Mouse (Mus musculus): ENCODE measurements at regions not wholly inside any gene's neighbourhood (a gene's known extent, or its start where the extent isn't known, plus 50 kb on each side); places are given as distances from the start of the nearest gene placed in this dataset.
"Not testable (repeated sequence)": the region's sequence is repeated elsewhere in the genome, so short reads cannot be mapped to it uniquely, and the experiment has no call there.

GRCm38 (mm10) chr9:80848190-80848589 lies 382.9 kb upstream of the Impg1 start:
- WGBS: 56% methylated on average over 3 of the region's 3 CpGs
- Histone ChIP-seq H3K4me3 (ENCODE audit: low read depth, low read length) (no peak overlapping the region), H3K27ac (ENCODE audit: low read depth, low read length) (no peak overlapping the region), H3K4me1 (ENCODE audit: control insufficient read depth, insufficient read depth, low read length) (no peaks in the 10 kb centered on the region), H3K9ac (ENCODE audit: low read length) (no peak overlapping the region), H3K27me3 (ENCODE audit: control insufficient read depth, insufficient read depth, low read length) (no peaks in the 10 kb centered on the region), H3K36me3 (ENCODE audit: control insufficient read depth, insufficient read depth, low read length) (no peaks in the 10 kb centered on the region), H3K9me3 (ENCODE audit: control insufficient read depth, low read length) (no peaks in the 10 kb centered on the region), H3K4me2 (no peak overlapping the region)
- DNase-seq (ENCODE audit: low spot score, missing footprints) (peak; percentile 57), ATAC-seq (ENCODE audit: low FRiP score) (no peak)

DNA sequence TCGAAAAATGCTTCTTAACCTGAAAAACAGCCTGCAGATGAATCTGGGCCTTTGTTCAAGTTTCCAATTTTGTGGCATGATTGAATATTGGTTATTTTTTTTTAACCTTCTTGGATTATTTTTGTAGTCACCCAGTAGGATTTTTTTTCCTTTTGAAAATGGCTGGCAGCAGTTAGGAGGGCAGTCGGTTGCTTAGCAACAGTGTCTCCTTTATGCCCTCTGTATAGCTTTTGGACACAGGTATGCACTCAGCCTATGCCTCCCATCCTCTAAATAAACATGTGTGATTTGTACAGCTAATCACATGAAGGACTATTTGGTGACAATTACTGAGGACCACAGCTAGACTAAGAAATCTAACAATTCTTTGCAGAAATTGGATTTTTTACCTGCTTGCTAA lies 367.5 kb upstream of the Impg1 start:
- Histone ChIP-seq H3K4me1 (ENCODE audit: control insufficient read depth, insufficient read depth, low read length) (no peaks in the 10 kb centered on the region), H3K9me3 (ENCODE audit: control insufficient read depth, low read length) (no peaks in the 10 kb centered on the region), H3K27me3 (ENCODE audit: control insufficient read depth, insufficient read depth, low read length) (no peaks in the 10 kb centered on the region), H3K36me3 (ENCODE audit: control insufficient read depth, insufficient read depth, low read length) (no peaks in the 10 kb centered on the region), H3K27ac (ENCODE audit: low read depth, low read length) (no peak overlapping the region), H3K4me3 (ENCODE audit: low read depth, low read length) (no peak overlapping the region), H3K4me2 (no peak overlapping the region), H3K9ac (ENCODE audit: low read length) (no peak overlapping the region)
- no peak for ATAC-seq (ENCODE audit: low FRiP score)
- DNase-seq (ENCODE audit: low spot score, missing footprints): peak; percentile 67
- 85% methylated on average over 2 of the region's 2 CpGs for WGBS

GRCm38 (mm10) chr9:80825346-80825745 lies 360.1 kb upstream of the Impg1 start:
- WGBS: 77% methylated on average over 1 of the region's 1 CpGs
- Histone ChIP-seq H3K4me1 (ENCODE audit: control insufficient read depth, insufficient read depth, low read length) (no peaks in the 10 kb centered on the region), H3K4me3 (ENCODE audit: low read depth, low read length) (no peak overlapping the region), H3K9me3 (ENCODE audit: control insufficient read depth, low read length) (no peaks in the 10 kb centered on the region), H3K27ac (ENCODE audit: low read depth, low read length) (no peak overlapping the region), H3K9ac (ENCODE audit: low read length) (no peak overlapping the region), H3K27me3 (ENCODE audit: control insufficient read depth, insufficient read depth, low read length) (no peaks in the 10 kb centered on the region), H3K36me3 (ENCODE audit: control insufficient read depth, insufficient read depth, low read length) (no peaks in the 10 kb centered on the region), H3K4me2 (no peak overlapping the region)
- DNase-seq (ENCODE audit: low spot score, missing footprints): no peak
- ATAC-seq (ENCODE audit: low FRiP score): no peak

DNA sequence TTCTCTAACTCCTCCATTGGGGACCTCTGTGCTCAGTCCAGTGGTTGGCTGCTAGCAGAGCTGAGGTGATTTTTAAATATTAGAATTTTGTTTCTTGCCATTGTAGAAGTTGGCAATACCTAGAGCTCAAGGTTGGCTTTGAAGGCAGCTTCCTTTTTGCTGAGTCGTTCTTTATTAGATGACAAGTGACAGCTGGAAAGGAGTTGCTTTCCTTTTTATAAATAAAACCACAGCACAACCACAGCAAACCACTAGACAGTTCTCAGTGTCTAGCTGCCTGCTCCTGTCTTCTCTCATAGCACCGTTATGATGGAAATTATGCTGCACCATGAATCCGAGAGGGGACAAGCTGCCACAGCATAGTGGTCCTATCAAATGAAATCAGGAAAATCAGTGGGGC lies 354.8 kb upstream of the Impg1 start:
- Histone ChIP-seq H3K36me3 (ENCODE audit: control insufficient read depth, insufficient read depth, low read length) (no peaks in the 10 kb centered on the region), H3K9me3 (ENCODE audit: control insufficient read depth, low read length) (no peaks in the 10 kb centered on the region), H3K4me3 (ENCODE audit: low read depth, low read length) (no peak overlapping the region), H3K4me2 (no peak overlapping the region), H3K9ac (ENCODE audit: low read length) (no peak overlapping the region), H3K27ac (ENCODE audit: low read depth, low read length) (no peak overlapping the region), H3K4me1 (ENCODE audit: control insufficient read depth, insufficient read depth, low read length) (no peaks in the 10 kb centered on the region), H3K27me3 (ENCODE audit: control insufficient read depth, insufficient read depth, low read length) (no peaks in the 10 kb centered on the region)
- no peak for ATAC-seq (ENCODE audit: low FRiP score)
- WGBS: 88% methylated on average over 3 of the region's 3 CpGs
- DNase-seq (ENCODE audit: low spot score, missing footprints): no peak

DNA sequence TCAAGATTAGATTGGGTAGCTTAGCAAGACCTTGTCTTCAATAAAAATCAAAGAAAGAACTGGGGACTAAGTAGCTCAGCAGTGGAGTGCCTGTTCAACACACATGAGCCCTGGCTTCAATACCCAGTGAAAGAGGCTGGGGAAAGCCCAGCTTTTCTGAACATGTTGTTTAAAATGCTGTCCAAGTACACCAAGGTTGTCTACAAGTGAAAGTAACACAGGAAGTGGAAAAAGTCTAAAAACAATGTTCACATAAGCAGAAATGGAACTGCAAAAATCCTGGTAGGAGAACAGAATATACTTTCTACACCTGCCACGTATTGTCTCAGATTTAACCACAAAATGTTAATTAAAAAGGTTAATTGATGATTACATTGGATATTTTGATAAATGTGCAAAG lies 353.8 kb upstream of the Impg1 start:
- Histone ChIP-seq H3K4me1 (ENCODE audit: control insufficient read depth, insufficient read depth, low read length) (no peaks in the 10 kb centered on the region), H3K4me2 (no peak overlapping the region), H3K36me3 (ENCODE audit: control insufficient read depth, insufficient read depth, low read length) (no peaks in the 10 kb centered on the region), H3K4me3 (ENCODE audit: low read depth, low read length) (no peak overlapping the region), H3K27me3 (ENCODE audit: control insufficient read depth, insufficient read depth, low read length) (no peaks in the 10 kb centered on the region), H3K27ac (ENCODE audit: low read depth, low read length) (no peak overlapping the region), H3K9ac (ENCODE audit: low read length) (no peak overlapping the region), H3K9me3 (ENCODE audit: control insufficient read depth, low read length) (no peaks in the 10 kb centered on the region)
- ATAC-seq (ENCODE audit: low FRiP score): no peak
- peak; percentile 10 for DNase-seq (ENCODE audit: low spot score, missing footprints)
- WGBS: 93% methylated on average over 1 of the region's 1 CpGs

- 92% methylated on average over 6 of the region's 6 CpGs for whole genome bisulfite sequencing
- not testable (repeated sequence) for ATAC-seq (ENCODE audit: low FRiP score); H3K4me1 ChIP-seq (ENCODE audit: control insufficient read depth, insufficient read depth, low read length); H3K4me2 ChIP-seq; H3K27me3 ChIP-seq (ENCODE audit: control insufficient read depth, insufficient read depth, low read length); DNase-seq (ENCODE audit: low spot score, missing footprints); H3K9me3 ChIP-seq (ENCODE audit: control insufficient read depth, low read length); H3K27ac ChIP-seq (ENCODE audit: low read depth, low read length); H3K9ac ChIP-seq (ENCODE audit: low read length); H3K4me3 ChIP-seq (ENCODE audit: low read depth, low read length); H3K36me3 ChIP-seq (ENCODE audit: control insufficient read depth, insufficient read depth, low read length)
Measured at GRCm38 (mm10) chr9:80813921-80814320, 348.6 kb upstream of the Impg1 start.

GRCm38 (mm10) chr9:80791523-80791922 lies 326.2 kb upstream of the Impg1 start:
- DNase-seq (ENCODE audit: low spot score, missing footprints) (no peak), ATAC-seq (ENCODE audit: low FRiP score) (no peak)
- no peaks in the 10 kb centered on the region for H3K36me3 ChIP-seq (ENCODE audit: control insufficient read depth, insufficient read depth, low read length)
- no peak overlapping the region for H3K27ac ChIP-seq (ENCODE audit: low read depth, low read length)
- H3K27me3 ChIP-seq (ENCODE audit: control insufficient read depth, insufficient read depth, low read length): no peaks in the 10 kb centered on the region
- H3K9me3 ChIP-seq (ENCODE audit: control insufficient read depth, low read length): no peaks in the 10 kb centered on the region
- H3K4me3 ChIP-seq (ENCODE audit: low read depth, low read length): no peak overlapping the region
- no peak overlapping the region for H3K4me2 ChIP-seq
- WGBS: 90% methylated on average over 3 of the region's 3 CpGs
- no peaks in the 10 kb centered on the region for H3K4me1 ChIP-seq (ENCODE audit: control insufficient read depth, insufficient read depth, low read length)
- no peak overlapping the region for H3K9ac ChIP-seq (ENCODE audit: low read length)

GRCm38 (mm10) chr9:80774541-80774940 lies 309.3 kb upstream of the Impg1 start:
- Histone ChIP-seq H3K4me2 (no peak overlapping the region), H3K4me1 (ENCODE audit: control insufficient read depth, insufficient read depth, low read length) (no peaks in the 10 kb centered on the region), H3K27me3 (ENCODE audit: control insufficient read depth, insufficient read depth, low read length) (no peaks in the 10 kb centered on the region), H3K9ac (ENCODE audit: low read length) (no peak overlapping the region), H3K27ac (ENCODE audit: low read depth, low read length) (no peak overlapping the region), H3K4me3 (ENCODE audit: low read depth, low read length) (no peak overlapping the region), H3K36me3 (ENCODE audit: control insufficient read depth, insufficient read depth, low read length) (no peaks in the 10 kb centered on the region), H3K9me3 (ENCODE audit: control insufficient read depth, low read length) (no peaks in the 10 kb centered on the region)
- ATAC-seq (ENCODE audit: low FRiP score) (no peak), DNase-seq (ENCODE audit: low spot score, missing footprints) (no peak)
- WGBS: 81% methylated on average over 1 of the region's 1 CpGs

DNA sequence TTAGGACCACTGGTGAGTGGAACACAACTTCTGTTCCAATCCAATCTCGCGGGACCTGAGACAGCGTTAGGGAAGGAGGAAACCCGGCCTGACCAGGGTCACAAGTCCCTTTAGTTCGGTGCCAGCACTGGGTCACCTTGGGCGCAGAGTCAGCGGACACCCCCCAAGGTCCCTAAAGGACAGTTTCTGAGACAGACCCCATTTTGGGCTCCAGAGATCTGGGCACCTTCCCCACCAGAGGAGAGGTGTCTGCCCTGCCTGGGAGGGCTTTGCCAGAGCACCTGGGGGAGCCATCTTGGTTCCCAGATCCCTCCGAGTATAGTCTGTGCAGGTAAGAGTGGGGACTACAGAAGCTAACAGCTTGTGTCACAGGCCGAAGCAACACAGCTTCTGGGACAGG lies 270.5 kb upstream of the Impg1 start:
- H3K27me3 ChIP-seq (ENCODE audit: control insufficient read depth, insufficient read depth, low read length); H3K9me3 ChIP-seq (ENCODE audit: control insufficient read depth, low read length); H3K27ac ChIP-seq (ENCODE audit: low read depth, low read length); H3K36me3 ChIP-seq (ENCODE audit: control insufficient read depth, insufficient read depth, low read length); H3K9ac ChIP-seq (ENCODE audit: low read length); DNase-seq (ENCODE audit: low spot score, missing footprints); H3K4me3 ChIP-seq (ENCODE audit: low read depth, low read length); ATAC-seq (ENCODE audit: low FRiP score); H3K4me2 ChIP-seq; H3K4me1 ChIP-seq (ENCODE audit: control insufficient read depth, insufficient read depth, low read length): not testable (repeated sequence)
- 91% methylated on average over 9 of the region's 9 CpGs for WGBS

GRCm38 (mm10) chr9:80732971-80733370 lies 267.7 kb upstream of the Impg1 start:
- no peaks in the 10 kb centered on the region for H3K27me3 ChIP-seq (ENCODE audit: control insufficient read depth, insufficient read depth, low read length)
- no peaks in the 10 kb centered on the region for H3K4me1 ChIP-seq (ENCODE audit: control insufficient read depth, insufficient read depth, low read length)
- H3K27ac ChIP-seq (ENCODE audit: low read depth, low read length): no peak overlapping the region
- WGBS: 74% methylated on average over 1 of the region's 1 CpGs
- H3K9ac ChIP-seq (ENCODE audit: low read length): no peak overlapping the region
- DNase-seq (ENCODE audit: low spot score, missing footprints) (no peak), ATAC-seq (ENCODE audit: low FRiP score) (no peak)
- no peak overlapping the region for H3K4me3 ChIP-seq (ENCODE audit: low read depth, low read length)
- no peaks in the 10 kb centered on the region for H3K9me3 ChIP-seq (ENCODE audit: control insufficient read depth, low read length)
- H3K36me3 ChIP-seq (ENCODE audit: control insufficient read depth, insufficient read depth, low read length): no peaks in the 10 kb centered on the region
- H3K4me2 ChIP-seq: no peak overlapping the region

Measured in midbrain, embryonic 11.5 days (tissue).